Mouse (Mus musculus) bone marrow, adult 2 months (tissue): ENCODE data around the gene Polr3e. TPM values are rescaled to one million over a fixed set of nuclear protein-coding genes. Genes with fewer than 3 reads are reported as not detected.

Experiments
- H3K27ac ChIP-seq: fragments of 200-500 bp; 2 replicates; pipeline ENCODE4 v1.5.1; 2012; ENCODE audit warnings: low read depth, mild to moderate bottlenecking, control low read depth, inconsistent platforms, low read length; ENCODE audit not compliant: control insufficient read depth, poor library complexity, insufficient read depth
- H3K4me1 ChIP-seq: fragments of 200-500 bp; 2 replicates; pipeline ENCODE4 v1.6.1; 2011; ENCODE audit warnings: low read length; ENCODE audit not compliant: control insufficient read depth, insufficient read depth
- H3K4me3 ChIP-seq: fragments of 200-500 bp; replicated peaks from 2 replicates; pipeline ENCODE3; 2011; ENCODE audit warnings: mild to moderate bottlenecking, low read depth, low read length, control low read depth; ENCODE audit not compliant: control insufficient read depth
- CTCF ChIP-seq: fragments of 200-500 bp; IDR thresholded peaks from 2 replicates; pipeline ENCODE4 v1.5.1; 2011; ENCODE audit warnings: low read length, control low read depth; ENCODE audit not compliant: control insufficient read depth, insufficient read depth
- POLR2A ChIP-seq: fragments of 200-500 bp; IDR thresholded peaks from 2 replicates; pipeline ENCODE4 v1.6.1; 2011; ENCODE audit warnings: low read depth, mild to moderate bottlenecking, control low read depth, low read length, borderline replicate concordance; ENCODE audit not compliant: control insufficient read depth
- WGBS: fragments of 180-500 bp; shearing (Covaris S2); methylation state at CpG from one replicate; pipeline ENCODE4 v1.1.7; 2018; 5-methylcytosine and 5-hydroxymethylcytosine counted together
- polyA plus RNA-seq: library from polyadenylated mRNA; stranded (reverse); fragments of >200 nt; gene quantifications from 2 replicates; pipeline ENCODE4 v1.2.4, GENCODE M21; 2011; ENCODE audit warnings: low replicate concordance; ENCODE audit not compliant: missing spikeins, insufficient read depth, insufficient read length

Polr3e gene
- polyA plus RNA-seq, 1 experiment, result 14.2 TPM

DNA sequence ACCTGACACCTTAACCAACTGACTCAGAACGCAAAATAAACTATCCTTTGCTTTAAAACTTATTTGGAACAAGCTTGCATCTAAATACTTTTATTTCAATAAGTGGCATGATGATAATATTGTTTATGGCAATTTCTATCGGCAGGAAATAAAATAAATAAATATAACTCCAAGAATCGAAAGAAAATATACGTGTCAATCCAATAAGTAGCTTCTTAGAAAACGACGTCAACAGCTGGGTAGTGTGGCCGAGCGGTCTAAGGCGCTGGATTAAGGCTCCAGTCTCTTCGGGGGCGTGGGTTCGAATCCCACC, 309 bp upstream of the Polr3e start:
- H3K4me1 ChIP-seq, result no peaks in the 10 kb centered on the region
- H3K4me3 ChIP-seq, result peak overlapping the region; percentile 51
- WGBS, result 4% methylated on average over 12 of the region's 12 CpGs
- H3K27ac ChIP-seq, result no peak overlapping the region; the same call in 1 of the 2 replicates
- TF ChIP-seq POLR2A (no peak), CTCF (no peak)

DNA sequence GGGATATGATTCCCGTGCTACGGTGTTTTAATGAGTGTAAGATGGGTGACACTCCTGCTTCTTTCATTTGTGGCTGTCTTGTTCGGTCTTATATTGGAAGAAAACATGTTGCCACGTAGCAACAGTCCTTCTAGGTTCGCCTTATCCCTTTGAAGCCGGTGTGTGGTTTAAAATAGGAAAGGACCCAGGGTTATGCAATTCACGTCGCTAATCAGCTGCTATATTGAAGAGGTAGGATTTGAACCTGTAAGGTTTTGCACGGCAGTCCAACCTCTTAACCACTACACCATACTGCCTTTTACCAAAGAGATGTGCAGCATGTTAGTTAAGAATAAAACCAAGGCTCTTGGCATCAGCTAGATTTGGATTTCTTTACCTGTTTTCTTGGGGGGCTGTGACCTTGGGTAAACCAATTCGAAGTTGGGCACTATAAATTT, 1.0 kb downstream of the Polr3e start:
- H3K4me1 ChIP-seq, result no peaks in the 10 kb centered on the region
- H3K27ac ChIP-seq, result no peak overlapping the region; the same call in 1 of the 2 replicates
- peak overlapping the region; percentile 68 for H3K4me3 ChIP-seq
- TF ChIP-seq POLR2A, result no peak
- TF ChIP-seq CTCF, result no peak
- 2% methylated on average over 10 of the region's 10 CpGs for WGBS

DNA sequence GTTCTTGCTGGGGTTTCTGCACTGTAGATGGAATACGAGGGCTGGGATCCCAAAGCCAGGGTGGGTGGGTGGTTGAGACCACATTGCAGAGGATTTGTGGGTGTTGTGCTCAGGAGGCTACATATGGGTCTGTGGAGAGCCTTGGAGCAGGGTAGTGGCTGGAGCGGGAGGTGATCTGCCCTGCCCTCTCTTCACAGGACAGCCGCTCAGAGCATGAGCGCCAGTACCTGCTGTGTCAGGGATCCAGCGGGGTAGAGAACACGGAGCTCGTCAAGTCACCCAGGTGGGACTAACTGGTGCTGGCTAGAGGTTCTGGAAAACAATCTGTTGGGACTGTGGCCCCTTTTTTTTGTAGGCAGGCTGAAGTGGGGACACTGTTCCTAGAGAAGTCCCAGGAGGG, 15.6 kb downstream of the Polr3e start:
- Histone ChIP-seq H3K27ac (peak overlapping the region; percentile 5; the same call in 1 of the 2 replicates), H3K4me1 (no peaks in the 10 kb centered on the region)
- 95% methylated on average over 7 of the region's 7 CpGs for WGBS

DNA sequence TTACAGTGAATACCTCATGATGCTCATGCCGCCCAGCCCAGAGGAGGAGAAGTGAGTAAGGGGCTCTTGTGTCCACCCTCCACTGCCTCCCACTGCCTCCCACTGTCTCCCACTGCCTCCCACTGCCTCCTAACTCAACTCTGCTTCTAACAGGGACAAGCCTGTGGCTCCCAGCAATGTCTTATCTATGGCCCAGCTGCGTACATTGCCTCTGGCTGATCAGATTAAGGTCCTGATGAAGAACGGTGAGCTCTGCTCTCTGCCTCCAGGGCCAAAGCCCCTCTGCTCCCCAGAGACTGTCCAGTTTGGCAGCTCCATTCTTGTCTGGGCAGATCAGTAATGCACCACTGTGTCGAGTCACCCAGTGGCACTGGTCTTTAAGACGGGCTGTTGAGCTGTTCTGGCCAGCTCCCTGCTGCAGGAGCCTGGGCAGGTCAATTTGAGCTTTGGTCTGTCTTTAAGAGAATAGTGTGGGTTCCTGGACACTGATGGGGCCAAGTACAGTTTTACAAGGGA, 16.2 kb downstream of the Polr3e start:
- 65% methylated on average over 5 of the region's 5 CpGs for WGBS
- H3K4me3 ChIP-seq, result no peak overlapping the region
- H3K4me1 ChIP-seq, result no peaks in the 10 kb centered on the region
- H3K27ac ChIP-seq, result no peak overlapping the region
- TF ChIP-seq POLR2A (no peak), CTCF (no peak)

More for the DNA sequence above, 15.6 kb downstream of the Polr3e start:
- TF ChIP-seq CTCF, result no peak
- H3K4me3 ChIP-seq, result no peak overlapping the region

DNA sequence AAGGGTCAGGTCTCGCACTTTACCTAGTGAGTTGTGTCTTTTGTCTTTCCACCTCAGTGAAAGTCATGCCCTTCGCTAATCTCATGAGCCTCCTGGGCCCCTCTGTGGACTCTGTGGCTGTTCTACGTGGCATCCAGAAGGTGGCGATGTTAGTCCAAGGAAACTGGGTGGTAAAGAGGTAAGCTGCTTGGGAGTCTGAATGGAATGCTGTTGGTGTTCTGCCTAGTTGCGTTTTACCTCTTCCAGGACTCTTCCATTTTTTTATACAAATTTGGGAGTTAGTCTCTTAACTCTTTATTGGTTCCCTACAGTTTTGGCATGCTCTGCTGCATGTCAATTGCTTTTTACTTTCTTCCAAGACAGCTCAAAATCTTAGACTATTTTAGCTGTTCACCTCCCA, 17.2 kb downstream of the Polr3e start:
- WGBS, result 57% methylated on average over 5 of the region's 5 CpGs
- TF ChIP-seq POLR2A, result no peak
- TF ChIP-seq CTCF, result peak; percentile 77
- no peaks in the 10 kb centered on the region for H3K4me1 ChIP-seq

DNA sequence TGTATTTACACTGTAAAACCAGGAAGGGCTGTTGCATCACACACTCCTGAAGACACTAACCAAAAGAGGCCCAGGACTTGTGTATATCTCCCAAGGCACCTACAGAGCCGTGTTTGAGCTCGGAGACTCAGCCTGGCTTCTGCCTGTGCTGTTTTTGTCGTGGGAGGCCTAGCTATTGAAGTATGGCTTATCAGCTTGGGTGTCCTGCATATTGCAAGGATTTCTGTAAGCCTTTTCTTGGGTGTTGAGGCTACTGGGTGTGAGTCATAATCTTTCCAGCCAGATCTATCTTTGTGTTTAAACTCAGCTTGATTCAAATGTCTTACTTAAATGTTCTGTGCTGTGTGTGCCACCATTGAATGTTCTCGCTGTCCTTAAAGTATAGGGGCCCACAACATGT, 19.0 kb downstream of the Polr3e start:
- Histone ChIP-seq H3K4me3 (no peak overlapping the region), H3K4me1 (no peaks in the 10 kb centered on the region), H3K27ac (no peak overlapping the region)
- no peak for TF ChIP-seq CTCF
- TF ChIP-seq POLR2A, result no peak
- 76% methylated on average over 4 of the region's 4 CpGs for WGBS

More for the DNA sequence above, 17.2 kb downstream of the Polr3e start:
- Histone ChIP-seq H3K27ac (no peak overlapping the region), H3K4me3 (no peak overlapping the region)

DNA sequence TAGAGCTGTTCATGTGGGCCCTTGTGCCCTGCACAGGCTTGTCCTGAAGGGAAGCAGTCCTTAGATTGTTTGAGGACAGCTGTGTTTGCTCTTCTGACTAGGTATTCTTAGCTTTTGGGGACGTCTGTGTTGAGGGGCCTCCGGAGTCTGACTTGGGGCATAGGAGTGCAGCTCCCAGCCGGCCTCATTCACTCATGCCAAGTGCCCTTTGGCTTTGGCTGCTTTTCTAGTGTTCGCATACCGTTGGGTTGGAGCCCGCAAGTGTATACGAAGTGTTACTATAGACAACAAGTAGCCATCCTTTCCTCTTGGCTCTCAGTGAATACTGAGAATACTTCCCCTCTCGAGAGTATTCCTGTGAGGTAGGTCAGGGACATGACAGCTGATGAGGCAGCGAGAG, 20.7 kb downstream of the Polr3e start:
- Histone ChIP-seq H3K4me1 (no peaks in the 10 kb centered on the region), H3K27ac (no peak overlapping the region), H3K4me3 (no peak overlapping the region)
- 90% methylated on average over 9 of the region's 9 CpGs for WGBS
- TF ChIP-seq POLR2A (no peak), CTCF (no peak)

DNA sequence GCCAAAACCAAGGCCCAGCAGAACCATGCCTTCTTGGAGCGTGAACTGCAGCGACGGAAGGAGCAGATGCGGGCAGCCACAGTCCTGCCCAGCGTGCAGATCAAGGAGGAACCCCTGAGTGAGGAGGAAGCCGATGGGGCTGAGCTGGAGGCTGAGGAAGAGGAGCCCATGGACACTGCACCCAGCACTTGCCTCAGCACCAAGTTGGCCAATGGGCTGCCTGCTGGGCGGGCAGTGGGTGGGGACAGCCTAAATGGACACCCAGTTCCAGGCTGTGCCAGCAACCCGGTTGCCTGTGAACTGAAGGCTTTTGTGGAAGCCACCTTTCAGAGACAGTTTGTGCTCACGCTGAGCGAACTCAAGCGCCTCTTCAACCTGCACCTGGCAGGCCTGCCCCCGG, 22.8 kb downstream of the Polr3e start:
- no peak overlapping the region for H3K4me3 ChIP-seq
- H3K27ac ChIP-seq, result no peak overlapping the region
- TF ChIP-seq CTCF (no peak), POLR2A (no peak)
- 92% methylated on average over 12 of the region's 12 CpGs for WGBS
- no peaks in the 10 kb centered on the region for H3K4me1 ChIP-seq

DNA sequence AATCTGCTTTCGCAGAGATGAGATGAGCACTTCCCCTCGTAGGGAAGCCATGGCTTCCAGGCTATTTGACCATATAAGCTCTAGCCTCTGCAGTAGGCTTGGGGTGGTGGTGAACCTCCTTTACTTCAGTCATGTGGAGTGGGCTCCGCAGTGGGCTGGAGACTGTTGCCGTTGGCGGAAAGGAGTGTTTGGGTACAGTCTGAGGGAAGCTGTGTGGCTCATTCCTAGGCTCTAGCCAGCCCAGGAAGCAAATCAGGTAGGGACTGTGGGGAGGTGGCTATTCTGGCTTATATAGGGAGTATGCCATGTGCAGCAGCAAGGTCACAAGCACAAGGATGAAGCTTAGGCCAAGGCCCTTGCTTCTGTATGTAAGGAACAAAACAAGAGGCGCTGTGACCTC, 23.7 kb downstream of the Polr3e start:
- Histone ChIP-seq H3K27ac (no peak overlapping the region), H3K4me3 (no peak overlapping the region), H3K4me1 (no peaks in the 10 kb centered on the region)
- WGBS, result 91% methylated on average over 6 of the region's 6 CpGs
- TF ChIP-seq POLR2A, result no peak
- TF ChIP-seq CTCF, result no peak

DNA sequence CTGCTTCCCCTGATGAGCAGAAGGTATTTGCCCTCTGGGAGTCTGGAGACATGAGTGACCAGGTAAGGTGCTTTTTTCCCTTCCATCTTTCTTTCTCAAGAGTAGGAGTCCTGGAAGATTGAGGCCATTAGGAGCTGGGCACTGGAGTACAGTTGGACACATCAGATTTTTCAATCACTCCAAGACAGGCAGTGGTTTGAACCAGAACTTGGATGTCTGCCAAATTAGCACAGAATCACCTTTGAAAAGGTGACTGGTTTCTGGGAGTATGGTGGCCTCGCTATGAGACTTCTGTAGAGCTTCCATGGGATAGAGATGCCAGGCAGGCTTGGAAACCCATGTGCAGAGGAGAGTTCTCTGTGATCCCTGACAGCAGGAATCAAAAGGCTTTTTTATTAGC, 25.0 kb downstream of the Polr3e start:
- WGBS, result 95% methylated on average over 1 of the region's 1 CpGs
- no peaks in the 10 kb centered on the region for H3K4me1 ChIP-seq
- no peak overlapping the region for H3K27ac ChIP-seq
- TF ChIP-seq POLR2A (no peak), CTCF (no peak)
- no peak overlapping the region for H3K4me3 ChIP-seq
